Mouse (Mus musculus) frontal cortex, postnatal 10 days (tissue): ENCODE data around the gene Ppp1r18.
A peak's percentile ranks its signal among the peaks of the same experiment; 100 is the strongest.
"Not testable (repeated sequence)": the region's sequence is repeated elsewhere in the genome, so short reads cannot be mapped to it uniquely, and the experiment has no call there.

Source experiments
- DNase-seq, 2 experiments: peaks; one replicate each; pipeline ENCODE4 v3.0.0; 2022; ENCODE audit warnings: low spot score in 2 of 2, mixed read lengths in 1 of 2

The Ppp1r18 gene

DNA sequence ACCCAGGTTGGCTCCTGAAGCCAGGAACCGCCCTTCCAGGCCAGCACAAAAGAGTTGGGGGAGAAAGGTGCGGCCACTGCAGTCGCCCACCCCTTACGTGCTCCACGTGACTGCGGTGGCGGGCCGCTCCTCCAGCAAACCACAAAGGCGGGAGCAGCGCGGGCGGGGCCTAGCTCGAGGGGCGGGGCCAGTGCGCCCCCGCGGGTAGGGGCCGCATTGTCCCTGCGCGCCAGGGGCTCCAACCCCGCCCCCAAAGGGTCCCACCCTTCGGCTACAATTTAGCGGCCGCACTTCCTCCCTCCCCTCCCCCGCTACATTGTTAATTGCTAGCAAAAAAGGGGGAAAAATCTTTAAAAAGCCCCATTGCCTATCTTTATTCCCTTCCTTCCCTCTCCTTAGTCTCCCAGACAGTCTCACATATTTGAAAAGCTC lies 28.4 kb upstream of the Ppp1r18 start:
- DNase-seq = peak; percentile 84 to 88

DNA sequence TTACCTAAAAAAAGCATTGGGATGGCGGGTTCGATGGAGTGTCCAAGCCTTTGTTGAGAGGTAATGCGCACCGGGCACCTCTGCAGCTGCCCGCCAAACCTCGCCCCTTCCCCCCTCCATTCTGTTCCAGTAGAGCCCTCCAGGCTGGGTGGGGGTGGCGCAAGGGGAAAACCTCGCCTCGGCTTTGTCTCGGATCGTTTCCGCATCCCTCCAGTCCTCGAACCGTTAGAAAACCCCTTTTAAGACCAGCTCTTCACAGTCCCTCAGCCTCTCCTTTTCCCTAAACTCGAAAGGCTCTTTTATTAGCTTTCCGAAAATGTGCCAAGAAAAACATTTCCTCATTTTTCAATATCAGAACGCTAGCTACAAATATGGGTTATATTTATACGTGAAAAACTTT lies 27.9 kb upstream of the Ppp1r18 start:
- DNase-seq = peak; percentile 52 to 66

DNA sequence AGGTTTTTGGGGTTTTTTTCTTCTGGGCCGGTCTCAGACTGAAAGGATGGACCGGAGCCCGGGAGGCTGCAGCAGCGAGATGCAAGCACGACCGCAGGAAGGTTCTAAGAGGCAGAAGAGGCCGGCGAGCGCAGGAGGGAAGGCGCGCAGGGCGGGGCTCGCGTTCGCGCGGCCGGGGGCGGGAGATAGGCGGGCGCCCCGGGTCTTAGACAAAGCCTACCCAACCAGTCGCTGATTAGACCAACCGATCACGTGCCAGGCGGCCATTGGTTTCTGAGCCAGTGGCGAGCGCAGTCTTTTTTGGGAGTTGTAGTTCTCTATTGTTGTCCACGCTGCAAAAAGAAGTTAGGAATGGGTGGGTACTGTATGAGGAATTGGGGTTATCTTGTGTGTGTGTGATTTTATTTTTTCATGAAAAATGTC lies 27.3 kb upstream of the Ppp1r18 start, which contains the start of gene Tubb5:
Gene Tubb5 (minus strand): TSS at position 185 of the 423 bp plus-strand sequence.
- peak; percentile 94 to 96 for DNase-seq

DNA sequence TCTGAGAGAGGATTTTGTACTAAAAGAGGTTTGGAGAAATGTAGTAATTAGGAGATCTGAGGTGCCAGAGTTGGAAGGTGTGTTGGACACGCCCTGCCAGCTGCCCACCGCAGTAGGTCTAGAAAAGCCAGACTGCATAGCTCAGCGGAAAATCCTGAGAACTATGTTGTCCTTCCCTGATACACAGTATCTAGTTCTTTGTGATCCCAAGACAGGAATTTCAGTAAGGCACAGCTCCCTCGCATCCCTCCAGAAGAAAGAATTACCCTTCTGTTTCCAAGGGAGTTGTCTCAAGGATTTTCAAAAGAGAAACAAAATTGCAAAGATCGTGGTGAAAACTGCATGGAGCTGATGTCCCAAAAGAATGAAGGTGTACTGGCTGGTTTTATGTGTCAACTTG lies 26.8 kb upstream of the Ppp1r18 start:
- DNase-seq = no peak

DNA sequence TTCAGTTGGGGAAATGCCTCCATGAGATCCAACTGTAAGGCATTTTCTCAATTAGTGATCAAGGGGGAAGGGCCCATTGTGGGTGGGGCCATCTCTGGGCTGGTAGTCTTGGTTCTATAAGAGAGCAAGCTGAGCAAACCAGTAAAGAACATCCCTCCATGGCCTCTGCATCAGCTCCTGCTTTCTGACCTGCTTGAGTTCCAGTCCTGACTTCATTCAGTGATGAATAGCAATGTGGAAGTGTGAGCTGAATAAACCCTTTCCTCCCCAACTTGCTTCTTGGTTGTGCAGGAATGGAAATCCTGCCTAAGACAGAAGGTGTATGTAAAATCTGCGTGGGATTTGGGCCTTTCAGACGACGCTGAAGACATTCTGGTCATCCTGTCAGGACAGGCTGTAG lies 26.4 kb upstream of the Ppp1r18 start:
- not testable (repeated sequence) for DNase-seq

DNA sequence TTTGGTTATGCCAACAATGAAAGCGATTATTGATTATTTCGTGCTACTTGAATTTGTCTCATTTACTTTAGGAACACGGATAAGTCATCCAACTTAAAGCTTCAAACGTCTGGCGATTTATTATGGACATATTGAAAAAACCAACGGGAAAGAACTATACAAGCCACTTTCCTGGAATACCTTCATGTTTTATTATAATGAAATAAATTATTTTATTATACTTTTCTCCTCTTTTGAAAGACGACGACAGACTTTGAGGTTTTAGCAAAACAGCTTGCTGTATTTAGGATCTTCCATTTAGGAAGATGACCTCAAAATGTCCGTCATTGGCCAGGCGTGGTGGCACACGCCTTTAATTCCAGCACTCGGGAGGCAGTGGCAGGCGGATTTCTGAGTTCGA lies 24.8 kb upstream of the Ppp1r18 start:
- no peak for DNase-seq

DNA sequence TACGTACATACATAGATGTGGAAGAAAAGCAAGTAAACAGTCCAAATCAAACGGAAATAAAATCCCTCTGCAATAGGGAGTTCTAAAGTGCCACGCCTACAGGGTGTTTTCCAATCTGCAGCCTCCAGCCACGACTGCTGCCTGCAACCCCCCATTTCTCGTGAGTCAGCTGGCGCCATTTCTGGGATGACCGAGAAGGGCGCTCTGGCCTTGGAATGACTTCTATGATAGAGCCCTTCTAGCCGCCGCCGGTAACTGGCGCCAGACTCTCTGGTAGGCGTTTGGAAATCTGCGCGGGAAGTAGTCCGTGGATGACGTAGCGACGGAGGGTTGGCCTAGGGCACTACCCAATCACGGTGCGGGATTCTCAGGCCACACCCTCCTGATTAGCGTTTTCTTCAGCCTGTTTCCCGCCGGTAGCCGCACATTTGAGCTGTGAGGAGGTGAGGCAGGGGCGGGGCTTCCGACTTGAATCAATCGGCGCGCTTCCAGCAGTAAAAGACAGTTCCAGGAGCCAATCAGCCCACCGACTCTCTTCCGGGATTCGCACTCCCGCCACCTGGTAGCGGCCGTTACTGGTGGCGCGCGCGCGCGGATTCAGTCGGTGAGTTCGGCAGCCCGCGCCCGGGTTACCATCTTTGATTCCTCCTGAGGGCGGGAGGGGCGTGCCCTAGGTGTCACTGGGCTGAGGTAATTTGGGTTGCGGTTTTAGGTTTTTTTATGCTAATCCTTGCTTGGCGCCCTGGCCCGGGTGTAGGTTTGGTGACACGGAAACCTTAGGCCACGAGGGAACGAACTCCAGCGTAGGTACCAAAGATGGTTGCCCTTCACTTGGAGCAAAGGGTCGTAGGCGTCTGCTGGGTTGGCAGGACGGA lies 24.1 kb upstream of the Ppp1r18 start, which contains the start of gene Mdc1:
Gene Mdc1 (plus strand): TSS at position 440 of the 875 bp plus-strand sequence.
- DNase-seq = peak; percentile 99 to 100

DNA sequence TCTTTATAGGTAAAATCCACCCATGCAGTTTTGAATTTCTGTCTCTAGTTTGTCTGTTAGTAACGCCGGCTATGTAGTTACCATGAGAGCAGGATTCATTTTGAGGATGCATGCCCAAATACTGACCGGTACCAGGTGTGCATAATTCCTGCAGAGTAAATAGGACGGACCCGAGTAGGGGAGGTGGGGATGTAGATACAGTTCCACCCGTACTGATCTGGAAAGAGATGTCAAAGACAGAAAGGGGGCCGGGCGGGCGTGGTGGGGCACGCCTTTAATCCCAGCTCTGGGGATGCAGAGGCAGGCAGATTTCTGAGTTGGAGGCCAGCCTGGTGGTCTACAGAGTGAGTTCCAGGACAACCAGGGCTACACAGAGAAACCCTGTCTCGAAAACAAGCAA lies 23.4 kb upstream of the Ppp1r18 start:
- no peak for DNase-seq

DNA sequence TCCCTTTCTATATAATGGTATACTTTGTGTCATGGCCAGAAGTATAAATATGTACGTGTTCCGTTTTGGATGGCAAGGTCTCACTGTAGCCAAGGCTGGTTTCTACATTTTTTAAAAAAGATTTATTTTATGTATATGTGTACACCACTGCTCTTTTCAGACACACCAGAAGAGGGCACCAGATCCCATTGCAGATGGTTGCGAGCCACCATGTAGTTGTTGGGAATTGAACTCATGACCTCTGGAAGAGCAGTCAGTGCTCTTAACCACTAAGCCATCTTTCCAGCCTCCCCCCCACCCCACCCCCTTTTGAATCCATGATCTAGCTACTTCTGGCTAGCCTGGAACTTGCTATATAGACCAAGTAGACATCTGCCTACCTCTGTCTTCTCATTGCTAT lies 21.9 kb upstream of the Ppp1r18 start:
- no peak for DNase-seq

DNA sequence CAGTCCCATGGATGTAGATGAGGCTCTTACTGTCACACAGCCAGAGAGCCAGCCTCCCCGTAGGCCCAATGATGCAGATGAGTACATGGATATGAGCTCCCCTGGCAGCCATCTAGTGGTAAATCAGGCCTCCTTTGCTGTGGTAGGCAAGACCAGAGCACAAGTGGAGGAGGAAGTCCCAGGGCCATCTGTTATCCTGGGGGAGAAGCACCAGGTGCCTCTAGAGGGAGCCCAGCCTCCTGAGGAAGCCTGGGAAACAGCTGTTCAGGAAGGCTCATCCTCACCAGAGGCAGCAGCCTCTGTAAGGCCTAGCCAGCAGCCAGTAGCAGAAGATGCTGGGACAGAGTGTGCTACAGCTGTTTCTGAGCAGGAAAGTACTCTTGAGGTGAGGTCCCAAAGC lies 17.3 kb upstream of the Ppp1r18 start:
- no peak for DNase-seq

DNA sequence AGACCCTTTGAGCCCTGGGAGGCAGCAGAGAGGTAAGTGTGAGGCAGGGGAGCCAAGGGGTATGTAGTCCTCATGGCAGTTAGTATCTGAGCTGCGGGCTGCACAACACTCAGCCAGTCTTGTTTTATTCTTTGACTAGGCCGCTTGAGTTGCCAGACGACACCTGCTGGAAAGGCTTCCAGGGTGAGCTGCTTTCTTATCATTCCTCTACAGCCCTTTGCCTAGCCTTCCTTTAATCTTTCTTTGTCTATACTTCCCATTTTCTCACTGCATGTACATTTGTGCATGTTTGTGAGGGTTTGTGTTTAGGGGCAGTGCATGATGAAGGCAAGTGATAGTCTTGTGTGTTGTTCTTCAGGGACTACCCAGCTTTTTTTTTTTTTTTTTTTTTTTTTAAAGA lies 14.4 kb upstream of the Ppp1r18 start:
- DNase-seq = no peak

DNA sequence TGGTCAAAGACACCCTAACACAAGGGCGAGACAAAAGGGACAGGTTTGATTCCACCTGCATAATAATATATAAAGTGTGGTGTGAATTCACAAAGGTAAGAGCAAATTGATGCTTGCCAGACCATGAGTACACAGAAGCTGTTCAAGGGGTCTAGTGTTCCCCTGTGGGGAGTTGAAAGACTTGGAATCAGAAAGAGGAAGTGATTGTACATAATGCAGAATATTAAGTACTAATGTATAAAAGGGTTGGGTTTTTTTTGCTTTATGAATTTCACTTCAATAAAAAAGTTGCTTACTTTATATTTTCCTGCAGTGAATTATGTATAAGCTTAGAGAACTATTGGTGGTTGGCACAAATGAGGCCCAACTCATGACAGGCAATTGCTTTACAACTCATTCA lies 6.0 kb upstream of the Ppp1r18 start:
- DNase-seq = no peak

DNA sequence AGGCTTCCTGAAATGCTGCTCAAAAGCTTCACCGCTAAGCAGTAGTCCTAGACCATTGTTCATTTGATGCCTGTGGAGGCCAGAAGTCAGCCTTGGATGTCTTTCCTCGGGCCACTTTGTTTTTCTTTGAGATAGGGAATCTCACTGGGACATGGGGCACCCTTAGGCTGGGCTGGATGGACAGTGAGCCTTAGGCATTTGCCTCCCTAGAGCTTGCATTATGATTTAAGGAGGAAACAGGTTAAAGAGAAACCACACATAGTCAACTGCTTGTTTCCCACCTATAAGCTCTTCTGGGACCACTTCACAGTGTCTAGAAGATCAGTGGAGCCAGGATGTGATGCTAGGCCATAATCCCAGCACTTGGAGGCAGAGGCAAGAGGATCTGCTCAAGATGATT lies 5.6 kb upstream of the Ppp1r18 start:
- DNase-seq = no peak

DNA sequence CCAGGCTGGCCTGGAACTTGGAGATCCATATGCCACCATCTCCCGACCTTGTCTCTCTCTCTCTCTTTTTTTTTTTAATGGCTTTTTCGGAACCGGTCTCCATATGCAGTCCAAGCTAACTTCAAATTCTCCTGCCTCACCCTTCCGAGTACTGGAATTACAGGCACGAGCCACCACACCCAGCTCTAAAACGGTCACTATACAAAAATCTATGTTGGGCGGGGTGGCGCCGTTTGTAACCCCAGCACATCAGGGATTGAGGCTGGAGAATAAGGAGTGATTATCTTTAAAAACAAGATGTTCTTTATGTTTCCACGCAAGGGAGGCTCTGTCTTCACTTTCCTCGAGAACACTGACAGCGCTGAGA lies 4.6 kb upstream of the Ppp1r18 start:
- DNase-seq = no peak

DNA sequence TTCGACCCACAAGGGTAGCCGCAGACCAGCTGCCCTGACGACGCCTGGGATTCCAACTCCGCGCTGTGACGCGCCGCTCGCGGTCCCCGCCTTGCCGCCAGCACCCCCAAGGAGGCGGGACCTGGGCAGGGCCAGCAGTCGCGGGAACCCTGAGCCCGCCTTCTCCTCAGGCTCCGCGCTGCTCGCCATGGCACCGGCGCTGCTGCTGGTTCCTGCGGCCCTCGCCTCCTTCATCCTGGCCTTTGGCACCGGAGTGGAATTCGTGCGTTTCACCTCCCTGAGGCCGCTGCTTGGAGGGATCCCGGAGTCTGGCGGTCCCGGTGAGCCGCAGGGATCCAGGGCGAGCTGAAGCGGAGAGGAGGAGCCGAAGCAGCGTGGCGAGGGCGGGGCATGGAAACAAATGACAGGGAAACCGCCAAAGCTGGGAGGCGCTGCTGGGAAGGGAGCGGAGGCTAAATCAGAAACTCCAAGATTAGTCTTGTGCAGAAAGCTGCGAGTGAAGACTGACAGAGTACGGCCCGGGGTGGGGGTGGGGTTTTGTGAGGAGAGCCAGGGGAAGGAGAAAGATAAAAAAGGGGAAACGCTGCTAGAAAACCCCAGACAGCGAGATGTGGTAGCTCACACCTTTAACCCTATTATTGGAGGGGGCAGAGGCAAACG lies 4.1 kb upstream of the Ppp1r18 start, which contains the start of gene Nrm:
Gene Nrm (plus strand): TSS at position 121 of the 660 bp plus-strand sequence.
- peak; percentile 78 to 89 for DNase-seq

DNA sequence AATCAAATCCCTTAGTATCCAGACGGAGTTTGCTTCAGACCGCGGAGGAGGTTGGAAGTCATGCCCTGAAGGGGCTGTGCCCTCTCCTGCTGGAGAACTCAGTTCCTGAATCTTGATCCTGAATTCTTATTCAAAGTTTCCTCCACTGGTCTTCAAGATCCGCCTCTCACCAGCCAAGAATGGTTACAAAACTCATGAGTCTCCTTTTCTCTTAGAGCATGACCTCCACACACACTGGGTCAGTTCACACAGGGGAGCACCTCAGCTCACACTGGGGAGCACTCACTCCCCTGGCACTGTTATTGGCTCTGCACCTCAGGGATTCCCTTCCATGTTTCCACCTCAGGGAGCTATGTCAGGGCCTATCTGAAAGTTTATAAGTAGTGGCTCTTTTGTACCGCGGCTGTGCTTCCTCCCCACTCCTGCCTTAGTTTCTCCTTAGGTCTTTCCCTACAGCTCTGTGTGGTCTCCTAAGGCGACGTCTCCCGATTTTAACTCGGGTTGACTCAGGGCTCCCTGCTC lies 500 bp upstream of the Ppp1r18 start:
- DNase-seq = no peak

DNA sequence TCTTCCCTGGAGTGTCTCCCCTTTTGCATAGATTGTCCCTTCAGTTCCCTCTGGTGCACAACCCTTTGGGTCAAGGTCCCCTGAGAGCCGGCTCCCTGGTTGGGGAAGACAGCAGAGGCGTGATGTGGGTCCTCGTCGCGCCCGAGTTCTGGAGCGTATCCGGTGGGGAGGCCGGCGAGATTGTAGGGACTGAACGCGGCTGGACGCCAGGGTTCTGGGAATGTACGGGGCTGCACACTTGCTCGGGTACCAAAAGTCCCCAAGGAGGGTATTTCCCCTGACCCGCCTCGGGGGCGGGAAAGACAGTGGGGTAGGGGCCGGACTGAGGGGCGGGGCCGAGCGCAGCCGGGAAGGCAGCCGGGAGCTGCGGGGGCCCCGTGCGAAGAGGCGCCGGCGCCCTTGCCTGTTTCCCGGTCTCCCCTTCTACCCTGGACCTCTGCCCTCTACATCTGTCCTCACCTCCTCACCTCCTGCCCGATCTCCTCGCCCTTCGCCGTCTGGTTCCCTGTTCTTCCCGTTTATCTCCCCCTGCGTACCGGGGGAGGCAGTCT lies 963 bp downstream of the Ppp1r18 start:
- DNase-seq = peak in 1 of 2 experiments; percentile 58

DNA sequence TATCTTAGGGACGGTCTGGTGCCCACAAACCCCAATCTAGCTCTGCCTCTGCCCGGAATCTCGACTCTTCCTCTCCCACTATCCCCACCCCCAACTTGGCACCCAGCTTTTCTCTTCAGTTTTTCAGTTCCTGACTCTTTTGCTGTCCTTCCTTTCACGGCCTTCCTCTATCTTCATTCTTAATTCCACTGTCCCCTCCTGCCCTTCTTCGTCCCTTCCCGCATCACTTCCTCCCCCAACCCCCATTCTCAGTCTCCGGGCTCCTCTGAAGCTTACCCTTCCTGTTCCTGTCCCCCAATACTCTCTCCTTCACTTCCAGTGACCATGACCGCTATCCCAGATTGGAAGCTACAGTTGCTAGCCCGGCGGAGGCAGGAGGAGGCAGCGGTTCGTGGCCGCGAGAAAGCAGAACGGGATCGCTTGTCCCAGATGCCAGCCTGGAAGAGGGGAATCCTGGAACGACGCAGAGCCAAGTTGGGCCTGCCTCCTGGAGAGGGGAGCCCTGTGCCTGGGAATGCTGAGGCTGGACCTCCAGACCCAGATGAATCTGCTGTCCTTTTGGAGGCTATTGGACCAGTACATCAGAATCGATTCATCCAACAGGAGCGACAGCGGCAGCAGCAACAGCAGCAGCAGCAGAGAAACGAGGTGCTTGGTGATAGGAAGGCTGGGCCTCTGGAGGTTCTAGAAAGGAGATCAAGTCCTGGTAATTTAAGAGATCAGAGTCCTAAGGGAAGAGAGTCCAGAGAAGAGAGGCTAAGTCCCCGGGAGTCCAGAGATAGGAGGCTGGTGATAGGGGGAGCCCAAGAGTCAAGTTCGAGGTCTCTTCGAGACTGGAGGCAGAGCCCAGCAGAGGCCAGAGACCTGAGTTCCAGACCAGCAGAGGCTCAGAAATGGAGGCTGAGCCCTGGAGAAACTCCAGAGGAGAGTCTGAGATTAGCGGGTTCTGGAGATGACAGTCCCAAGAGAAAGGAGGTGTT lies 1.8 kb downstream of the Ppp1r18 start:
- DNase-seq = no peak

DNA sequence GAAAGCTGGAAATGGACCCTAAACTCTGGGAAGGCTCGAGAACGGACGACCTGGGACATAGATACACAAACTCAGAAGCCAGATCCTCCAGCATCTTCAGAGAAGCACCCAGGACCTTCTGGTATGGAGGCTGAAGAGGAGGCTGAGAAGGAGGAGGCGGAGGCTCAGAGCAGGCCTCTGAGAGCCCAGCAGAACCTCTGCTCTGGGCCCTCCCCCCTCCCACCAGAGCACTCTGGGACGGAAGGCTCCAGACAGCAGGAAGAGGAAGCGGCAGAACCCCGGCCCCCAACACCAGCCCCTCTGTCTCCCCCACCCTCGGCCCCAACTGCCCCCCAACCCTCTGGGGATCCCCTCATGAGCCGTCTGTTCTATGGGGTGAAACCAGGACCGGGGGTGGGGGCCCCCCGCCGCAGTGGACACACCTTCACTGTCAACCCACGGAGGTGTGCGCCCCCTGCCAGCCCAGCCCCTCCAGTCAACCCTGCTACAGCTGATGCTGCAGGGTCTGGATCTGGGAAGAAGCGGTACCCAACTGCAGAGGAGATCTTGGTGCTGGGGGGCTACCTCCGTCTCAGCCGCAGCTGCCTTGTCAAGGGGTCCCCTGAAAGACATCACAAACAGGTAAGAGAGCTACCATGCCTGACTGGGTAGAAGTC lies 2.9 kb downstream of the Ppp1r18 start:
- DNase-seq = no peak

DNA sequence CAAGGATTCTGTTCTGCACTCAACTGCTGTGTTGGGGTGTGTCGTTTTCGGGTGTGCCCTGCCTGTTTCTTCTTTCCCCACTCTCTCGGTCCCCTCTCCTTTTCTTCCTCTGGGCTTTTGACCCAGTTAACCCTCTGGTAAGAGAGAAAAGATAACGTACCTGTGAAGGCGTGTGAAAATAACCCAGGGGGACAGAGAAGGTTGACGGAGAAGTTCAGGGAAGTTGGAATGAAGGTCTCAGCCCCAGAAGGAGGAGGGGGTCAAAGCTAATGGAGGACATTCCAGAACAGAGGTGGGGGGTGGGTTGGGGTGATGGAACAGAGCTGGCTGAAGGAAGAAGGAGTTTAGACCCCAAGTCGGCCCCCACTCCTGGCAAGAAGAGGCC lies 3.6 kb downstream of the Ppp1r18 start:
- DNase-seq = no peak
